Mouse (Mus musculus): ENCODE results near the gene Mdga2.

Mdga2 gene

GRCm38 (mm10) chr12:67059136-67060014 is 163.0 kb downstream of the Mdga2 start:
- peak; percentile 30 for DNase-seq (ENCODE audit: extremely low read depth, low read depth, low spot score)

- DNase-seq (ENCODE audit: extremely low read depth, low read depth, low spot score) = no peak
Measured at GRCm38 (mm10) chr12:67056621-67057020, 165.7 kb downstream of the Mdga2 start.

- no peak for DNase-seq (ENCODE audit: extremely low read depth, low read depth, low spot score)
Measured at GRCm38 (mm10) chr12:67045099-67045750, 177.1 kb downstream of the Mdga2 start.

GRCm38 (mm10) chr12:67041865-67042264 is 180.5 kb downstream of the Mdga2 start:
- no peak for DNase-seq (ENCODE audit: extremely low read depth, low read depth, low spot score)

GRCm38 (mm10) chr12:67035509-67036261 is 186.7 kb downstream of the Mdga2 start:
- DNase-seq (ENCODE audit: extremely low read depth, low read depth, low spot score) = no peak

GRCm38 (mm10) chr12:67017192-67017591 is 205.2 kb downstream of the Mdga2 start:
- DNase-seq (ENCODE audit: extremely low read depth, low read depth, low spot score) = no peak

GRCm38 (mm10) chr12:67011368-67011767 is 211.0 kb downstream of the Mdga2 start:
- DNase-seq (ENCODE audit: extremely low read depth, low read depth, low spot score) = no peak

- DNase-seq (ENCODE audit: extremely low read depth, low read depth, low spot score) = no peak
Measured at GRCm38 (mm10) chr12:67010318-67010717, 212.0 kb downstream of the Mdga2 start.

GRCm38 (mm10) chr12:67009191-67009590 is 213.2 kb downstream of the Mdga2 start:
- DNase-seq (ENCODE audit: extremely low read depth, low read depth, low spot score) = no peak

- no peak for DNase-seq (ENCODE audit: extremely low read depth, low read depth, low spot score)
Measured at GRCm38 (mm10) chr12:66954129-66954528, 268.2 kb downstream of the Mdga2 start.

GRCm38 (mm10) chr12:66915741-66916140 is 306.6 kb downstream of the Mdga2 start:
- DNase-seq (ENCODE audit: extremely low read depth, low read depth, low spot score) = no peak

- DNase-seq (ENCODE audit: extremely low read depth, low read depth, low spot score) = no peak
Measured at GRCm38 (mm10) chr12:66899366-66899765, 323.0 kb downstream of the Mdga2 start.

- no peak for DNase-seq (ENCODE audit: extremely low read depth, low read depth, low spot score)
Measured at GRCm38 (mm10) chr12:66896790-66897189, 325.6 kb downstream of the Mdga2 start.

- DNase-seq (ENCODE audit: extremely low read depth, low read depth, low spot score) = no peak
Measured at GRCm38 (mm10) chr12:66890296-66890695, 332.1 kb downstream of the Mdga2 start.

GRCm38 (mm10) chr12:66889276-66889675 is 333.1 kb downstream of the Mdga2 start:
- no peak for DNase-seq (ENCODE audit: extremely low read depth, low read depth, low spot score)

- DNase-seq (ENCODE audit: extremely low read depth, low read depth, low spot score) = no peak
Measured at GRCm38 (mm10) chr12:66888636-66889035, 333.7 kb downstream of the Mdga2 start.

GRCm38 (mm10) chr12:66866199-66866598 is 356.1 kb downstream of the Mdga2 start:
- DNase-seq (ENCODE audit: extremely low read depth, low read depth, low spot score) = no peak

GRCm38 (mm10) chr12:66853167-66853566 is 369.2 kb downstream of the Mdga2 start:
- DNase-seq (ENCODE audit: extremely low read depth, low read depth, low spot score) = no peak

- DNase-seq (ENCODE audit: extremely low read depth, low read depth, low spot score) = no peak
Measured at GRCm38 (mm10) chr12:66840336-66840735, 382.0 kb downstream of the Mdga2 start.

GRCm38 (mm10) chr12:66755653-66756052 is 466.7 kb downstream of the Mdga2 start:
- no peak for DNase-seq (ENCODE audit: extremely low read depth, low read depth, low spot score)

GRCm38 (mm10) chr12:66734536-66734935 is 487.8 kb downstream of the Mdga2 start:
- DNase-seq (ENCODE audit: extremely low read depth, low read depth, low spot score) = no peak
